Mouse (Mus musculus): ENCODE data around the gene Prkag2. TPM values are rescaled to one million over a fixed set of nuclear protein-coding genes. Genes with fewer than 3 reads are reported as not detected.
A peak's percentile ranks its signal among the peaks of the same experiment; 100 is the strongest.

The Prkag2 gene
- polyA plus RNA-seq, 1 experiment from 2014 or later: 74.5 TPM

- no peaks in the 10 kb centered on the region for H3K9me3 ChIP-seq
- no peaks in the 10 kb centered on the region for H3K27me3 ChIP-seq
- H3K4me2 ChIP-seq (replicated peaks): peak overlapping the region; percentile 42
- peaks cover 22% of the 10 kb centered on the region for H3K4me1 ChIP-seq (replicated peaks)
- no peaks in the 10 kb centered on the region for H3K36me3 ChIP-seq
- ATAC-seq: peak; percentile 73
- H3K27ac ChIP-seq: peak overlapping the region; percentile 86
- WGBS: 59% methylated on average over 11 of the region's 11 CpGs
- H3K4me3 ChIP-seq (replicated peaks): peak overlapping the region; percentile 16
- peak overlapping the region; percentile 21 for H3K9ac ChIP-seq (replicated peaks)
These were observed 114.8 kb downstream of the Prkag2 start for GRCm38 (mm10) chr5:24985434-24986176.

GRCm38 (mm10) chr5:24984157-24984556 is 116.3 kb downstream of the Prkag2 start:
- peaks cover 24% of the 10 kb centered on the region for H3K4me1 ChIP-seq (replicated peaks)
- WGBS: 75% methylated on average over 1 of the region's 1 CpGs
- H3K27me3 ChIP-seq: no peaks in the 10 kb centered on the region
- no peak for ATAC-seq
- no peak overlapping the region for H3K4me2 ChIP-seq (replicated peaks)
- no peak overlapping the region for H3K9ac ChIP-seq (replicated peaks)
- no peak overlapping the region for H3K27ac ChIP-seq
- no peaks in the 10 kb centered on the region for H3K9me3 ChIP-seq
- H3K4me3 ChIP-seq (replicated peaks): no peak overlapping the region
- H3K36me3 ChIP-seq: no peaks in the 10 kb centered on the region

- ATAC-seq: peak; percentile 29
- Histone ChIP-seq H3K4me1 (replicated peaks) (peaks cover 28% of the 10 kb centered on the region), H3K9me3 (no peaks in the 10 kb centered on the region), H3K27ac (no peak overlapping the region), H3K4me3 (replicated peaks) (no peak overlapping the region), H3K4me2 (replicated peaks) (no peak overlapping the region), H3K27me3 (no peaks in the 10 kb centered on the region), H3K9ac (replicated peaks) (no peak overlapping the region), H3K36me3 (no peaks in the 10 kb centered on the region)
- 12% methylated on average over 3 of the region's 3 CpGs for WGBS
These were observed 116.9 kb downstream of the Prkag2 start for GRCm38 (mm10) chr5:24983539-24983938.

GRCm38 (mm10) chr5:24982258-24982657 is 118.2 kb downstream of the Prkag2 start:
- Histone ChIP-seq H3K4me2 (replicated peaks) (no peak overlapping the region), H3K9ac (replicated peaks) (no peak overlapping the region), H3K27ac (no peak overlapping the region), H3K27me3 (no peaks in the 10 kb centered on the region), H3K4me1 (replicated peaks) (peaks cover 28% of the 10 kb centered on the region), H3K36me3 (no peaks in the 10 kb centered on the region), H3K9me3 (no peaks in the 10 kb centered on the region), H3K4me3 (replicated peaks) (no peak overlapping the region)
- WGBS: 84% methylated on average over 3 of the region's 3 CpGs
- no peak for ATAC-seq

- Histone ChIP-seq H3K9ac (replicated peaks) (no peak overlapping the region), H3K4me3 (replicated peaks) (no peak overlapping the region), H3K27ac (no peak overlapping the region), H3K27me3 (no peaks in the 10 kb centered on the region), H3K4me1 (replicated peaks) (peaks cover 25% of the 10 kb centered on the region), H3K9me3 (no peaks in the 10 kb centered on the region), H3K36me3 (no peaks in the 10 kb centered on the region), H3K4me2 (replicated peaks) (no peak overlapping the region)
- ATAC-seq: no peak
- 82% methylated on average over 6 of the region's 6 CpGs for whole genome bisulfite sequencing
These were observed 118.7 kb downstream of the Prkag2 start for GRCm38 (mm10) chr5:24981765-24982164.

GRCm38 (mm10) chr5:24979968-24980345 is 120.5 kb downstream of the Prkag2 start:
- Histone ChIP-seq H3K27me3 (no peaks in the 10 kb centered on the region), H3K4me2 (replicated peaks) (no peak overlapping the region), H3K4me1 (replicated peaks) (0 out of 2 replicates have a peak, but pooled peaks cover 11% of the 10 kb centered on the region), H3K27ac (no peak overlapping the region), H3K36me3 (no peaks in the 10 kb centered on the region), H3K9me3 (no peaks in the 10 kb centered on the region), H3K4me3 (replicated peaks) (no peak overlapping the region), H3K9ac (replicated peaks) (no peak overlapping the region)
- WGBS: 79% methylated on average over 10 of the region's 10 CpGs
- no peak for ATAC-seq

GRCm38 (mm10) chr5:24979312-24979967 is 121.0 kb downstream of the Prkag2 start:
- Histone ChIP-seq H3K9ac (replicated peaks) (no peak overlapping the region), H3K27me3 (no peaks in the 10 kb centered on the region), H3K36me3 (no peaks in the 10 kb centered on the region), H3K27ac (no peak overlapping the region), H3K4me3 (replicated peaks) (no peak overlapping the region), H3K4me2 (replicated peaks) (no peak overlapping the region), H3K4me1 (replicated peaks) (0 out of 2 replicates have a peak, but pooled peaks cover 11% of the 10 kb centered on the region), H3K9me3 (no peaks in the 10 kb centered on the region)
- no peak for ATAC-seq
- WGBS: 26% methylated on average over 4 of the region's 4 CpGs

GRCm38 (mm10) chr5:24976907-24977306 is 123.5 kb downstream of the Prkag2 start:
- Histone ChIP-seq H3K4me3 (replicated peaks) (no peak overlapping the region), H3K9ac (replicated peaks) (no peak overlapping the region), H3K27me3 (no peaks in the 10 kb centered on the region), H3K4me1 (replicated peaks) (peaks cover 15% of the 10 kb centered on the region; the same call in 1 of the 2 replicates), H3K27ac (no peak overlapping the region), H3K4me2 (replicated peaks) (no peak overlapping the region), H3K9me3 (no peaks in the 10 kb centered on the region), H3K36me3 (no peaks in the 10 kb centered on the region)
- 67% methylated on average over 3 of the region's 3 CpGs for WGBS
- ATAC-seq: no peak

GRCm38 (mm10) chr5:24976236-24976635 is 124.2 kb downstream of the Prkag2 start:
- Histone ChIP-seq H3K27ac (no peak overlapping the region), H3K4me2 (replicated peaks) (no peak overlapping the region), H3K4me3 (replicated peaks) (no peak overlapping the region), H3K36me3 (no peaks in the 10 kb centered on the region), H3K9ac (replicated peaks) (no peak overlapping the region), H3K9me3 (no peaks in the 10 kb centered on the region), H3K4me1 (replicated peaks) (peaks cover 15% of the 10 kb centered on the region; the same call in 1 of the 2 replicates), H3K27me3 (no peaks in the 10 kb centered on the region)
- 70% methylated on average over 12 of the region's 12 CpGs for WGBS
- no peak for ATAC-seq

- no peak overlapping the region for H3K27ac ChIP-seq
- no peak for ATAC-seq
- 84% methylated on average over 7 of the region's 7 CpGs for WGBS
- no peaks in the 10 kb centered on the region for H3K36me3 ChIP-seq
- no peak overlapping the region for H3K9ac ChIP-seq (replicated peaks)
- no peak overlapping the region for H3K4me3 ChIP-seq (replicated peaks)
- no peak overlapping the region for H3K4me2 ChIP-seq (replicated peaks)
- no peaks in the 10 kb centered on the region for H3K9me3 ChIP-seq
- H3K27me3 ChIP-seq: no peaks in the 10 kb centered on the region
- peaks cover 15% of the 10 kb centered on the region; the same call in 1 of the 2 replicates for H3K4me1 ChIP-seq (replicated peaks)
These were observed 125.3 kb downstream of the Prkag2 start for GRCm38 (mm10) chr5:24975100-24975499.

- Histone ChIP-seq H3K9me3 (no peaks in the 10 kb centered on the region), H3K4me1 (replicated peaks) (peaks cover 17% of the 10 kb centered on the region), H3K4me2 (replicated peaks) (no peak overlapping the region), H3K4me3 (replicated peaks) (no peak overlapping the region), H3K27ac (no peak overlapping the region), H3K9ac (replicated peaks) (no peak overlapping the region), H3K36me3 (no peaks in the 10 kb centered on the region), H3K27me3 (no peaks in the 10 kb centered on the region)
- ATAC-seq: no peak
- WGBS: 65% methylated on average over 9 of the region's 9 CpGs
These were observed 126.7 kb downstream of the Prkag2 start for GRCm38 (mm10) chr5:24973672-24974225.

- Histone ChIP-seq H3K4me2 (replicated peaks) (no peak overlapping the region), H3K9me3 (no peaks in the 10 kb centered on the region), H3K4me1 (replicated peaks) (peaks cover 21% of the 10 kb centered on the region), H3K27me3 (no peaks in the 10 kb centered on the region), H3K27ac (no peak overlapping the region), H3K9ac (replicated peaks) (no peak overlapping the region), H3K36me3 (no peaks in the 10 kb centered on the region), H3K4me3 (replicated peaks) (no peak overlapping the region)
- ATAC-seq: no peak
- 77% methylated on average over 13 of the region's 13 CpGs for WGBS
These were observed 127.2 kb downstream of the Prkag2 start for GRCm38 (mm10) chr5:24973228-24973627.

Measured in midbrain, embryonic 13.5 days (tissue).